Mouse (Mus musculus): Measurements from ENCODE around the gene Cntn2.

DNA sequence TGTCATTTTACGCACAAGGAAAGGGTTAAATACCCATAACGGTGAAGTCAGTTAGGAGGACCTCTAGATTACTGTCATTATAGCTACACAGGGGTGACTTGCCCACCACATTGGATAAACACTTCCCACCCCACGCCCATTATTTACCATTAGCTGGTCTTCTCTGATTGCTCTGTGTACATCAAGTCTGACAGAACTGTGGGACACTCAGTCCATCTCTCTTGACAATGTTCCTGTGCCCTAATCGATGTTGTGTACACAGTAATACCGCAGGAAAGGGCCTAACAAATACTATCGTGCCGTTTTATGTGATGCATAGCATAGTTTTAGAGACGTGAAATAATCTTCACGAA is 66.5 kb downstream of the Cntn2 start:
- TF ChIP-seq CTCF (IDR thresholded peaks at IDR 0.05; ENCODE audit: low read depth, low read length): no peak
- no peak for TF ChIP-seq POLR2A (IDR thresholded peaks at IDR 0.05; ENCODE audit: extremely low read depth, insufficient read depth, low read length)
